Mouse (Mus musculus): Measurements from ENCODE around the gene Fkbp6.

DNA sequence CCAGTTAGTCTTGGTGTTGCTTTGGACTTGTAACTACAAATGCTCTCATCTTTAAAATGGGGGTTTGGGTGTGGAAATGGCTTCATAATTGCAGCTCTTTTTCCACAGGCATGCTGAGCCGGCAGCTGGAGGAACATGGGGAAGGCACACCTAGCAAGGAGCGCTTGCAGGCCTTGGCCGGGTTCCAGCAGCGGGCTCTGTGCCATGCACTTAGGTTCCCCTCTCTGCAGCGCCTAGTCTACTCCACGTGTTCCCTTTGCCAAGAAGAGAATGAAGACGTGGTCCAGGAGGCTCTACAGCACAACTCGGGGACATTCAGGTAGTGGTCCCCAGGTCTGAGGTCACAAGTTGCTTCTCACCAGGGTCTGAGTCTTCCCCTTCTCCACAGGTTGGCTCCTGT is 25.3 kb upstream of the Fkbp6 start:
- TF ChIP-seq EP300 (IDR thresholded peaks at IDR 0.05; ENCODE audit: low read depth) (no peak), CTCF (IDR thresholded peaks at IDR 0.05; ENCODE audit: low read depth) (no peak)
